Mouse (Mus musculus): ENCODE results near the gene Ndufb2. TPM values are rescaled to one million over a fixed set of nuclear protein-coding genes. Genes with fewer than 3 reads are reported as not detected.
A peak's percentile ranks its signal among the peaks of the same experiment; 100 is the strongest.

Gene Ndufb2
- polyA plus RNA-seq, 1 experiment from 2014 or later = 575 TPM

DNA sequence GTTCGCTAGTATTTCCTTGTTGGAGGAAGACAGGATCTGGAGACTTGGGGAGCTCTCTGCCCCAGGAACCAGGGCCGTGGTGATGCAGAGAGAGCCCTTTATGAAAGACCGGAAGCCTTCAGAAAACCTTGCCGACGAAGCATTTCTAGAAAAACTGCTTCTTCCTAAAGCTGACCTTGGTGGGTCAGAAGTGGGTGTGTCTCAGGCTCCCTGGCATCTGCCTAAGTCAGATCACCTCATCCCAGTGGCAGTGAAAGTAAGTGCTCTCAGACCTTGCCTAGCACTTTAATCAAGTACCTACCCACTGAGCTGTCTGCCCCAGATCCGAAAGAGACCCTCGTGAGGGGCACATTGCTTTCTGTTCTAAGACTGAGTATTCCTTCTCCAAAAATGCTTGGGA lies 17.4 kb upstream of the Ndufb2 start:
- Histone ChIP-seq H3K9me3 (replicated peaks; ENCODE audit: low read length) (no peaks in the 10 kb centered on the region), H3K27ac (peak overlapping the region; percentile 94; the same call in 1 of the 2 replicates), H3K4me1 (replicated peaks; ENCODE audit: insufficient read depth, low read length) (peaks cover 7% of the 10 kb centered on the region; the same call in 1 of the 2 replicates), H3K4me3 (replicated peaks; ENCODE audit: low read depth, low read length) (peak overlapping the region; percentile 78), H3K9ac (ENCODE audit: low read depth, low read length) (peak overlapping the region; percentile 79; the same call in 1 of the 2 replicates), H3K36me3 (ENCODE audit: insufficient read depth, low read length) (0 out of 2 replicates have a peak, but pooled peaks cover 13% of the 10 kb centered on the region), H3K4me2 (ENCODE audit: low read length) (peak overlapping the region; percentile 84), H3K27me3 (ENCODE audit: insufficient read depth, low read length) (no peaks in the 10 kb centered on the region)
- DNase-seq (ENCODE audit: low spot score) = no peak
- no peak for ATAC-seq (replicated peaks; ENCODE audit: low FRiP score, low read depth)
- WGBS = 67% methylated on average over 7 of the region's 7 CpGs
- no peak for TF ChIP-seq CTCF (IDR thresholded peaks at IDR 0.05; ENCODE audit: low read depth)

DNA sequence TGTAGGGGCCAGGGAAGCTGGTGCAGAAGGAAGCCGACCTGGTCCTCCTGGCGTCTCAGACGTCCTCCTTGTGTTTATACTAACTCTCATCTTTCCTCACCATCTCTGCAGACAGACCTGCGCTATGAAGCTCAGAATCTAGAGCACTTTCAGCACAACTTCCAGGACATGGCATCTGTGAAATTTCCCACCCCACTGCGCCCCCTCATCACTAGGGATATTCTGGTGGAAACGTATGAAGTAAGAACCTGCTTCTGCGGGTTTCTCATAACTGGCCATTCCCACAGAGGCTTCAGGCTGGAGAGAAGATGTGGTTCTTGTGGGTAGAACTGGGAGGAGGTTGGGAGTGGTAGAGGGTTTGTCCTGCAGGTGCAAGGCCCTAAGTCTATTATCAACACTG lies 12.8 kb upstream of the Ndufb2 start:
- ATAC-seq (replicated peaks; ENCODE audit: low FRiP score, low read depth) (no peak), DNase-seq (ENCODE audit: low spot score) (no peak)
- H3K4me2 ChIP-seq (ENCODE audit: low read length) = no peak overlapping the region
- 84% methylated on average over 7 of the region's 7 CpGs for WGBS
- H3K9ac ChIP-seq (ENCODE audit: low read depth, low read length) = no peak overlapping the region
- no peaks in the 10 kb centered on the region for H3K9me3 ChIP-seq (replicated peaks; ENCODE audit: low read length)
- no peaks in the 10 kb centered on the region for H3K27me3 ChIP-seq (ENCODE audit: insufficient read depth, low read length)
- TF ChIP-seq CTCF (IDR thresholded peaks at IDR 0.05; ENCODE audit: low read depth) = no peak
- peaks cover 35% of the 10 kb centered on the region; the same call in 1 of the 2 replicates for H3K36me3 ChIP-seq (ENCODE audit: insufficient read depth, low read length)
- no peak overlapping the region for H3K4me3 ChIP-seq (replicated peaks; ENCODE audit: low read depth, low read length)
- H3K4me1 ChIP-seq (replicated peaks; ENCODE audit: insufficient read depth, low read length) = peaks cover 3% of the 10 kb centered on the region; the same call in 1 of the 2 replicates
- H3K27ac ChIP-seq = no peak overlapping the region

GRCm38 (mm10) chr6:39580558-39580957 lies 11.8 kb upstream of the Ndufb2 start:
- no peaks in the 10 kb centered on the region for H3K4me1 ChIP-seq (replicated peaks; ENCODE audit: insufficient read depth, low read length)
- H3K27me3 ChIP-seq (ENCODE audit: insufficient read depth, low read length) = no peaks in the 10 kb centered on the region
- no peak for TF ChIP-seq CTCF (IDR thresholded peaks at IDR 0.05; ENCODE audit: low read depth)
- H3K9ac ChIP-seq (ENCODE audit: low read depth, low read length) = no peak overlapping the region
- H3K9me3 ChIP-seq (replicated peaks; ENCODE audit: low read length) = no peaks in the 10 kb centered on the region
- WGBS = 87% methylated on average over 2 of the region's 2 CpGs
- H3K27ac ChIP-seq = no peak overlapping the region
- H3K36me3 ChIP-seq (ENCODE audit: insufficient read depth, low read length) = peaks cover 35% of the 10 kb centered on the region; the same call in 1 of the 2 replicates
- ATAC-seq (replicated peaks; ENCODE audit: low FRiP score, low read depth) (no peak), DNase-seq (ENCODE audit: low spot score) (no peak)
- H3K4me3 ChIP-seq (replicated peaks; ENCODE audit: low read depth, low read length) = no peak overlapping the region
- no peak overlapping the region for H3K4me2 ChIP-seq (ENCODE audit: low read length)

- no peak for DNase-seq (ENCODE audit: low spot score)
- no peak for TF ChIP-seq CTCF (IDR thresholded peaks at IDR 0.05; ENCODE audit: low read depth)
- Histone ChIP-seq H3K27ac (no peak overlapping the region), H3K9ac (ENCODE audit: low read depth, low read length) (no peak overlapping the region), H3K4me1 (replicated peaks; ENCODE audit: insufficient read depth, low read length) (no peaks in the 10 kb centered on the region), H3K4me2 (ENCODE audit: low read length) (no peak overlapping the region), H3K4me3 (replicated peaks; ENCODE audit: low read depth, low read length) (no peak overlapping the region), H3K27me3 (ENCODE audit: insufficient read depth, low read length) (no peaks in the 10 kb centered on the region), H3K36me3 (ENCODE audit: insufficient read depth, low read length) (peaks cover 36% of the 10 kb centered on the region; the same call in 1 of the 2 replicates), H3K9me3 (replicated peaks; ENCODE audit: low read length) (no peaks in the 10 kb centered on the region)
- 82% methylated on average over 7 of the region's 7 CpGs for WGBS
- no peak for ATAC-seq (replicated peaks; ENCODE audit: low FRiP score, low read depth)
Measured at GRCm38 (mm10) chr6:39581087-39581784, 11.1 kb upstream of the Ndufb2 start.

DNA sequence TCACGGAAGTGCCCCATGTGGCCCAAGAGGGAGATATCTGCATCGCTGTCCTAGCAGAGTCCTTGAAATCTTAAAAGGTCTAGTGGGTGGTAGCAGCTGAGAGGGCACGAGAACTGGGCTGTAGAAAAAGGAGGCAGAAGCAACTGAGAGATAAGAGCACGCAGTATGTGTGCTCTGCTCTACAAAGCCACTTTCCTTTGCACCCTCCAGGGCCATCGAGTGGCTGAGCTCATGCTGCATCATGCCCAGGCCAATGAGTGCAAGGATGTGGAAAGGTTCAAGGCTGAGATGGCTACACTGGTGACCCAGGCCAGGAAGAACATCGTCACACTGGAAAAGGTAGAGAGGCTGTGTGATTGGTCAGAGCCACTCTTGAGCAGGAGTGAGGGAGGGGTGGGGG lies 6.9 kb upstream of the Ndufb2 start, which contains the start of gene Gm42420:
TSS of gene Gm42420 (plus strand) at position 237 of the 400 bp plus-strand sequence.
- no peaks in the 10 kb centered on the region for H3K4me1 ChIP-seq (replicated peaks; ENCODE audit: insufficient read depth, low read length)
- H3K36me3 ChIP-seq (ENCODE audit: insufficient read depth, low read length) = peaks cover 42% of the 10 kb centered on the region
- H3K9ac ChIP-seq (ENCODE audit: low read depth, low read length) = no peak within 1 kb of the TSS
- no peak within 1 kb of the TSS for H3K4me3 ChIP-seq (replicated peaks; ENCODE audit: low read depth, low read length)
- no peaks in the 10 kb centered on the region for H3K9me3 ChIP-seq (replicated peaks; ENCODE audit: low read length)
- no peaks in the 10 kb centered on the region for H3K27me3 ChIP-seq (ENCODE audit: insufficient read depth, low read length)
- DNase-seq (ENCODE audit: low spot score) (no peak), ATAC-seq (replicated peaks; ENCODE audit: low FRiP score, low read depth) (no peak)
- no peak within 1 kb of the TSS for H3K4me2 ChIP-seq (ENCODE audit: low read length)
- no peak for TF ChIP-seq CTCF (IDR thresholded peaks at IDR 0.05; ENCODE audit: low read depth)
- WGBS = 96% methylated on average over 6 of the region's 6 CpGs
- H3K27ac ChIP-seq = no peak within 1 kb of the TSS

GRCm38 (mm10) chr6:39591481-39591880 lies 893 bp upstream of the Ndufb2 start:
- Histone ChIP-seq H3K36me3 (ENCODE audit: insufficient read depth, low read length) (peaks cover 19% of the 10 kb centered on the region), H3K9ac (ENCODE audit: low read depth, low read length) (no peak overlapping the region), H3K4me1 (replicated peaks; ENCODE audit: insufficient read depth, low read length) (peaks cover 6% of the 10 kb centered on the region; the same call in 1 of the 2 replicates), H3K27me3 (ENCODE audit: insufficient read depth, low read length) (no peaks in the 10 kb centered on the region), H3K9me3 (replicated peaks; ENCODE audit: low read length) (no peaks in the 10 kb centered on the region), H3K4me3 (replicated peaks; ENCODE audit: low read depth, low read length) (no peak overlapping the region), H3K27ac (peak overlapping the region; percentile 93; the same call in 1 of the 2 replicates), H3K4me2 (ENCODE audit: low read length) (peak overlapping the region; percentile 79; the same call in 1 of the 2 replicates)
- no peak for ATAC-seq (replicated peaks; ENCODE audit: low FRiP score, low read depth)
- no peak for TF ChIP-seq CTCF (IDR thresholded peaks at IDR 0.05; ENCODE audit: low read depth)
- no peak for DNase-seq (ENCODE audit: low spot score)
- 93% methylated on average over 4 of the region's 4 CpGs for WGBS

Data from kidney, postnatal 0 days (tissue).